Mouse (Mus musculus) limb, embryonic 12.5 days (tissue): ENCODE measurements at regions not wholly inside any gene's neighbourhood (a gene's known extent, or its start where the extent isn't known, plus 50 kb on each side); places are given as distances from the start of the nearest gene placed in this dataset.
"Not testable (repeated sequence)": the region's sequence is repeated elsewhere in the genome, so short reads cannot be mapped to it uniquely, and the experiment has no call there.

Experiments used
- ATAC-seq: fragments of 200-750 bp; cut with Nextera tagmentation; 2 replicates; pipeline ENCODE4 v1.8.0; 2017; ENCODE audit warnings: low read depth, moderate TSS enrichment; ENCODE audit not compliant: insufficient number of reproducible peaks, insufficient read depth, low FRiP score, low TSS enrichment
- H3K27ac ChIP-seq: fragments of 300-500 bp; sonication (generic); 2 replicates; pipeline ENCODE4 v1.5.1; 2016; ENCODE audit warnings: mild to moderate bottlenecking, moderate library complexity
- H3K27me3 ChIP-seq: fragments of 300-500 bp; sonication (generic); 2 replicates; pipeline ENCODE4 v1.6.1; 2016; ENCODE audit warnings: mild to moderate bottlenecking, moderate library complexity
- H3K36me3 ChIP-seq: fragments of 300-500 bp; sonication (generic); 2 replicates; pipeline ENCODE4 v1.6.1; 2016; ENCODE audit warnings: mild to moderate bottlenecking, moderate library complexity
- H3K4me1 ChIP-seq: fragments of 300-500 bp; sonication (generic); replicated peaks from 2 replicates; pipeline ENCODE4 v1.6.1; 2016
- H3K4me2 ChIP-seq: fragments of 300-500 bp; sonication (generic); 2 replicates; pipeline ENCODE4 v1.6.1; 2016; ENCODE audit warnings: mild to moderate bottlenecking, moderate library complexity
- H3K4me3 ChIP-seq: fragments of 300-500 bp; sonication (generic); replicated peaks from 2 replicates; pipeline ENCODE4 v1.5.1; 2016; ENCODE audit warnings: mild to moderate bottlenecking
- H3K9ac ChIP-seq: fragments of 300-500 bp; sonication (generic); replicated peaks from 2 replicates; pipeline ENCODE4 v1.6.1; 2016; ENCODE audit warnings: mild to moderate bottlenecking, moderate library complexity
- H3K9me3 ChIP-seq: fragments of 300-500 bp; sonication (generic); 2 replicates; pipeline ENCODE4 v1.6.1; 2016; ENCODE audit warnings: mild to moderate bottlenecking, moderate library complexity
- WGBS: fragments of 180-500 bp; shearing (Covaris S2); methylation state at CpG from one replicate; pipeline ENCODE4 v1.1.7; 2016; 5-methylcytosine and 5-hydroxymethylcytosine counted together

DNA sequence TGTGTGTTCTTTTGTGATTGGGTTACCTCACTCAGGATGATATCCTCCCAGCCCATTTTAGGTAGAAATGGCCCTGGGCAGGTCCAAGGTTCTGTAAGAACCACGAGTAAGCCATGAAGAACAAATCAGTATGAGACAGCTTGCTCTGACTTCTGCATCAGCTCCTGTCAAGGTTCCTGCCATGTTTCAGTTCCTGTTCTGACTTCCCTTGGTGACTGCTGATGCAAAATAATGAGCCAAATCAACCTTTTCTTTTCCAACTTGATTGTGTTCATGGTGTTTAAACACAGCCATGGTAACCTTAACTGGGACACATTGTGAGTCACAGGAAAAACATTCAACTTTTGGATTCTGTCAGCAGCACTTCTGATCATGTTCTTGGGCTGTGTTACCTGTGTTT is 667.4 kb upstream of the Igfbp7 start:
- Histone ChIP-seq H3K9me3 (no peaks in the 10 kb centered on the region), H3K36me3 (no peaks in the 10 kb centered on the region), H3K9ac (no peak overlapping the region), H3K4me1 (no peaks in the 10 kb centered on the region), H3K27ac (no peak overlapping the region), H3K27me3 (no peaks in the 10 kb centered on the region), H3K4me2 (no peak overlapping the region), H3K4me3 (no peak overlapping the region)
- WGBS, result 52% methylated on average over 1 of the region's 1 CpGs
- no peak for ATAC-seq

DNA sequence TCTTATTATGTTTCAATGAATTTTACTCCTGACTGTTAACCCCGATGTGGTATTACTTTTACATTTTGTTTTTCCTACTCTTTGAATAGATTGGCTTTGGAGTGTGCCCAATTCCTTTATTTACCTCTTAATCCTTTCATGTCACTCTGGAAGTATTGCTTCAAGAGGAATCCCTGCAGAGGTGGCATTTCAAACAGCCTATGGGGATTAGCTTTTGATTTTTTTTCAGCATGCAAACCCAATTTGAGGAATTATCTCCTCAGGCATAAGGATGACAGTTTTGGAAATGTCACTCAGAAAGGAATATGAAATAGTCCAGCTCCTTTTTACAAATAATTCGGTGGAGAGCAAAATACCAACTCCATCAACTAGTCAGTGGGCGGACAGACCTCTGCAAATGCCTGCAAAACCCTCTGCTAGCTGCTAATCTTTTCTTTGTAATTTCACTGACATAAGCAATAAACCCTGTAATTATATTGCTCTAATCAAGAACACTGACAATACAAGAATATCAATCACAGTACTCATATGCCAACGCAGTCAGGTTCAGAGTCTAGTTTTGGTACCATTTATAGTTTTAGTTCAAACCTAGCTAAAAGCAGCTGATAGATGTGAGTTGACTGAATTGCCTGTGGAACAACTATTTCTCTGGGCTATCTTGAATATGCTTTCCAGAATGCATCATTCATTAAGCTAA is 624.9 kb upstream of the Igfbp7 start:
- H3K4me1 ChIP-seq, result no peaks in the 10 kb centered on the region
- no peaks in the 10 kb centered on the region for H3K9me3 ChIP-seq
- no peak overlapping the region for H3K9ac ChIP-seq
- no peak overlapping the region for H3K27ac ChIP-seq
- WGBS, result 82% methylated on average over 4 of the region's 4 CpGs
- H3K36me3 ChIP-seq, result no peaks in the 10 kb centered on the region
- H3K4me3 ChIP-seq, result no peak overlapping the region
- no peak for ATAC-seq
- no peak overlapping the region for H3K4me2 ChIP-seq
- no peaks in the 10 kb centered on the region for H3K27me3 ChIP-seq

DNA sequence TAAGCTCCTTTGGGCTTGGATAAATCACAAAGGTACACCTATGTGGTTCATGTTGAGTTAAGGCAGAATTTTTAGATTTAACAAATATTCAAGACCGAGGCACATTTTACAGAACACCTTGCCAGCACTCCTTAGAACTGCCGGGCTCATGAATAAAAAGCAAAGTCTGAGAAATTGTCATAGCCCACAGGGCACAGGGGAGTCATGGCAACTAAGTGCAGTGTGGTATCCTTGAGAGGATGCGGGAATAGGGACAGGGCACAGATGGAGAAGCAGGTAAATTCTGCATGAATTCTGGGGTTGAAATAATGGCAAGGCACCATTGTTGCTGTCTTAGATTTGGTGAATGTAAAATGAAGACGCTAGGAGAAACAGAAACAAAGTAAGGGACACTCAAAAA is 609.7 kb upstream of the Igfbp7 start:
- 87% methylated on average over 4 of the region's 4 CpGs for WGBS
- Histone ChIP-seq H3K4me1 (no peaks in the 10 kb centered on the region), H3K4me3 (no peak overlapping the region), H3K9ac (no peak overlapping the region), H3K9me3 (no peaks in the 10 kb centered on the region), H3K4me2 (no peak overlapping the region), H3K27ac (no peak overlapping the region), H3K36me3 (no peaks in the 10 kb centered on the region), H3K27me3 (no peaks in the 10 kb centered on the region)
- no peak for ATAC-seq

DNA sequence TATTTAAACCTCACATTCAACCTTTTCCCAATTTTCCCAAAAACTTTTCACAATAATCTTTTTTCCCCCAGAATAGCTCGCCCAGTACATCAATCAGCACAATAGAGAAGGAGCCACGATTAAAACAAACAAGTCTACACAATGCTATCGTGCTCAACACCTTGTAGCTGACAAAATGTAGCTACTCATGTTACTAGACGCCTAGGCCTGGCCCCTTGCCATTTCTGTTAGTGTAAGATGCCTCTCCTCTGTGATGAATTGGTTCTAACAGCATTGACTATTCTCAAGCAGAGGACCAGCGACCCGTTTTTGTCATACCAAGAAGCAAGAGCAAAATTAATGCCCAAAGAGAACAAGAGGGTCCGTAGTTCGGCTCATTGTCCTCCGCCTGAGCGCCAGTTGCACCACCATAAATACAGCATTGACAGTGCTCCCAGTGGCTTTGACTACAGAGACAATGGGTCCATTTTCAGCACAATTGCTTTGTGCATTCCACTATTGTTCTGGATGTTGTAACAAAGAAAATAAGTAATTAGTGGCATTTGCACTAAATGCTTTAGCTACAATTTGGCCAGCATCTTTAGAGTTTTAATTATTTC is 578.7 kb upstream of the Igfbp7 start:
- no peak overlapping the region for H3K4me2 ChIP-seq
- H3K9me3 ChIP-seq, result no peaks in the 10 kb centered on the region
- no peak overlapping the region for H3K9ac ChIP-seq
- no peaks in the 10 kb centered on the region for H3K27me3 ChIP-seq
- H3K4me3 ChIP-seq, result no peak overlapping the region
- H3K27ac ChIP-seq, result no peak overlapping the region
- WGBS, result 83% methylated on average over 10 of the region's 10 CpGs
- H3K36me3 ChIP-seq, result no peaks in the 10 kb centered on the region
- no peak for ATAC-seq
- no peaks in the 10 kb centered on the region for H3K4me1 ChIP-seq

DNA sequence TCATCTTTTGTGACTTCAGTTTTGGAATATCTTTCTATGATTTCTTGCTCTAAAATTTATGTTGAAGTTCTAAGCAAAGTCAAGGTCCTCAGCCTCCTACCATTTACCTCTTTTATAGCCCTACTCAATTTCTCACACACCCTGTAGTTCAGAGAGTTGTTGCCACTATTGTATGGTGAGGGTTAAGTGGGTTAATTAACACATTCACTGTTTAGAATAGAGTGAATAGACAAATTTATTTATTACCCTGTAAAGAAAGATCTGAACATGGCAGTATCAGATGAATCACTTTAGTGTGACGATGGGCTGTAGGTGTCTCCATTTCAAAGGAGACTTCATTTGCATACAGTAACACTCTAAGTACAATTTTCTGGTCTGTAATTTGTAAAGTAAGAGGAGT is 577.4 kb upstream of the Igfbp7 start:
- no peaks in the 10 kb centered on the region for H3K27me3 ChIP-seq
- H3K4me2 ChIP-seq, result no peak overlapping the region
- H3K27ac ChIP-seq, result no peak overlapping the region
- no peaks in the 10 kb centered on the region for H3K36me3 ChIP-seq
- no peak overlapping the region for H3K4me3 ChIP-seq
- H3K9me3 ChIP-seq, result no peaks in the 10 kb centered on the region
- ATAC-seq, result no peak
- H3K4me1 ChIP-seq, result no peaks in the 10 kb centered on the region
- 84% methylated on average over 1 of the region's 1 CpGs for WGBS
- no peak overlapping the region for H3K9ac ChIP-seq

DNA sequence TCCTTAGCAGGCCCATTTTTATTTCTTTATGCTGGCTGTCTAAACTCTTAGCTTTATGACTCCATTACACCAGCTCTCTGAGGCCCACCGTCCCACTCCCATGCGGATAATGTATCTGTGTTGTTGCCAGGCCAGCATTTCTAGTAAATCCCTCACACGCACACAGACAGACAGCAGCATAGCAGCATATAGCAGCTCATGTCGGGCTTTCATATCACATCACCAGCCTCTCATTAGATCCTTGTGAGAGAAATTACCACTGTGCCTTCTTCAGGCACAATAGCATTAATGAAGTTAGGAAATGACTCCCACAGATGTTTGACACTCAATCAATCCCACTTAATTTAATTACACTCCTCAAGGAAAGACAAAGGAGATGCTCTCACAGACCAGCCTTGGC is 532.2 kb upstream of the Igfbp7 start:
- H3K4me1 ChIP-seq, H3K36me3 ChIP-seq, H3K9me3 ChIP-seq, ATAC-seq, H3K9ac ChIP-seq, H3K4me2 ChIP-seq, H3K4me3 ChIP-seq, H3K27me3 ChIP-seq, H3K27ac ChIP-seq: not testable (repeated sequence)
- 70% methylated on average over 4 of the region's 4 CpGs for WGBS

DNA sequence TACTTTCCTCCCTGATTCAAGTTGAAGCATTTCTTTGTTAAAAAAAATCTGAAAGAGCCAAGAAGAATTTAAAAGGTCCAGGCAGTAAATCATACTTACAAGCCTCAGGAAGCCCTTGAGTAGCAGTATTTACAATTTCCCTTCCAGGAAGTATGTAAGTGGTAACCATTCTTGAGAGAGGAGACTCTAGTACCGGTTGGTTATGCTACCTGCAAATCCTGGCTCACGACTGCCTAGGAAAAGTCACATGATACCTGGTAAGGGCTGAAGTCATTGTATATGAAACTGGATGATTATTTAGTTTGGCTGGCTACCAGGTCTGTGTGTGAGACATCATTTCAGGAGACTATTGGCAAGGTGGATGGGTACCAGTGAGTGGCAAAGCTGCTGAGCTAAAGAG is 524.0 kb upstream of the Igfbp7 start:
- ATAC-seq, result no peak
- H3K9me3 ChIP-seq, result no peaks in the 10 kb centered on the region
- WGBS, result 76% methylated on average over 2 of the region's 2 CpGs
- no peaks in the 10 kb centered on the region for H3K27me3 ChIP-seq
- no peak overlapping the region for H3K9ac ChIP-seq
- H3K4me3 ChIP-seq, result no peak overlapping the region
- no peak overlapping the region for H3K27ac ChIP-seq
- no peak overlapping the region for H3K4me2 ChIP-seq
- no peaks in the 10 kb centered on the region for H3K36me3 ChIP-seq
- no peaks in the 10 kb centered on the region for H3K4me1 ChIP-seq

DNA sequence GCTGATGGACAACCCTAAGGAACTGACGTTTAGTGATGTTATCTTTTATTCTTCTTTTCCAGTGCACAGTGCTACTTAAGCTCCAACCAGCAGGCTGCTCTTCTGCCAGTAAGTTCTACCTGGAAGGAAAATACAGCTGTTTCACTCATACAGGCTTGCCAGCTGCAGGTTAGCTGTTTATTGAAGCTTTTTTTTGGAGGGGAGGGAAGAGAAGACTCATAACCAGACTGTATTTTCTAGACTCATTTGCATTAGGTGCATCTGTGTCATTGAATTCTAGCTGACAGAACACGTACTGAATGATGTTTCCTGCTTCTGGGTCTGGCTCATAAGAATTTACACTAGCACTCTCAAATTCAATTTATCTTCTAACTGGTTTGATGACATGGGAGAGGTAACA is 513.3 kb upstream of the Igfbp7 start:
- Histone ChIP-seq H3K27me3 (no peaks in the 10 kb centered on the region), H3K9ac (no peak overlapping the region), H3K36me3 (no peaks in the 10 kb centered on the region), H3K4me3 (no peak overlapping the region), H3K4me1 (no peaks in the 10 kb centered on the region), H3K9me3 (no peaks in the 10 kb centered on the region), H3K4me2 (no peak overlapping the region), H3K27ac (no peak overlapping the region)
- WGBS, result 76% methylated on average over 2 of the region's 2 CpGs
- ATAC-seq, result no peak

DNA sequence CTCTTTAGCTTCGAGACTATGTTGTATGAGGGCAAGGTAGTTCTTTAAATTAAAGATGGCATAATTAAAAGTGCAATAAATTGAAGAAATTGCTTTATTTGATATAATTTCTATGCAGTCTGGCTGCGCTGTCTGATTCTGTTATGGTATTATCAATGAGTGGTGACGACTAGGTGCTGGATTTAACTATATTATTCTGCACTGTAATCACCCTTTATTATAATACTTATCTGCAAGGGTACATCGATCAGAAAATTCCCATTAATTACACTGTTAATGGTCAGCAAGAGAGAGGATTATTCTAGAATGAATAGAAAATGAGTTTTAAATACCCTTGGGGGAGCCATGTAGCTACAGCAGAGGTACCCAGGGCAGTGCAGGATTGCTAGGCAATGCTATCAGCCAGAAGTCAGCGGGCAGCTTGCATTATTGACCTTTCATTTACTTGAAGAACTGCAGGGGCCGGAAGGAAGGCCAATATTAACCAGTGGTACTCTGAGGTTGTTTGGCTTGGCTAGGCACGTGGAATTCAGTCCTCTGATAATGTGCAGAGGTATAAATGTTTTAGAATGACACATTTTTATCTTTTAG is 509.3 kb upstream of the Igfbp7 start:
- Histone ChIP-seq H3K36me3 (no peaks in the 10 kb centered on the region), H3K4me1 (no peaks in the 10 kb centered on the region), H3K9me3 (no peaks in the 10 kb centered on the region), H3K4me3 (no peak overlapping the region), H3K9ac (no peak overlapping the region), H3K27ac (no peak overlapping the region), H3K27me3 (no peaks in the 10 kb centered on the region), H3K4me2 (no peak overlapping the region)
- 72% methylated on average over 7 of the region's 7 CpGs for WGBS
- ATAC-seq, result no peak

DNA sequence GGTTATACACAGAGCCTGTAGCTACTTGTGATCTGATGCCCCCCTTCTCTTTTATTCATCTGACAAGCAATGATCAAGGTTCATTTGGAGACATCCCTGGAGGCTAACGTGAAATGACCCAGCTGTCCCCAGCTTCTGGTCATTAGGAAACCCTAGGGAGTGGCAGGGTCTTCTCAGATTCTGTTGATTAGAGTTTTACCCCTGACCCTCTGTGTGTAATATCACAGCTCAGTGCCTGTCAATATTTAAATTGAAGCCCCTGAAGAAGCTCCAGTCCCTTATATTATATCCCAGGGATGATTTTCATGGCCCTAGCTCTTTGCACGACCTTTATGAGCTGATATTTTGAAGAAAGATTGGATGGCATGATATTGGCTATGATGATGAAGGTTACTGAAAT is 508.5 kb upstream of the Igfbp7 start:
- 65% methylated on average over 2 of the region's 2 CpGs for WGBS
- H3K27ac ChIP-seq, result no peak overlapping the region

DNA sequence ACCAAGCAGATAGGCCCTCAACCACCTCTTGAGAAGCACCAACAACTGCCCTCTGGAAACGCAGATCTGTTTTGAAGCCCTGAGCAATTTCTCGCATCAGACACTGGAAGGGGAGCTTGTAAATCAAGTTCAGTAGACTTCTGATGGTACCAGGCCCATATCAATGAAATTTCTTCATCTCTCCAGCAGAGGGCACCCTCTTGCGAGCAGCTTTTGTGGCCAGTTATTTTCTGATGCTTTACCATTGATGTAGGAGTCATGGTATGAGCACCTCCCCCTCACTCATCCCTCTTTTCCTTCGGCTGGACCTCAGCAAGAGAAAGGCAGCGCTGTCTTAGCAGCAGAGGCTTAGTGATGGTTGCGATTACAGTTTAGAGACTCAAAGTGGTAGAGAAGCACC is 501.4 kb upstream of the Igfbp7 start:
- H3K36me3 ChIP-seq, result no peaks in the 10 kb centered on the region
- H3K9ac ChIP-seq, result no peak overlapping the region
- no peak overlapping the region for H3K4me2 ChIP-seq
- no peaks in the 10 kb centered on the region for H3K27me3 ChIP-seq
- ATAC-seq, result no peak
- H3K9me3 ChIP-seq, result no peaks in the 10 kb centered on the region
- H3K27ac ChIP-seq, result no peak overlapping the region
- H3K4me3 ChIP-seq, result no peak overlapping the region
- no peaks in the 10 kb centered on the region for H3K4me1 ChIP-seq
- 45% methylated on average over 6 of the region's 6 CpGs for WGBS

More for the DNA sequence above, 508.5 kb upstream of the Igfbp7 start:
- Histone ChIP-seq H3K4me1 (no peaks in the 10 kb centered on the region), H3K4me3 (no peak overlapping the region), H3K4me2 (no peak overlapping the region), H3K9ac (no peak overlapping the region), H3K27me3 (no peaks in the 10 kb centered on the region), H3K36me3 (no peaks in the 10 kb centered on the region), H3K9me3 (no peaks in the 10 kb centered on the region)
- no peak for ATAC-seq

DNA sequence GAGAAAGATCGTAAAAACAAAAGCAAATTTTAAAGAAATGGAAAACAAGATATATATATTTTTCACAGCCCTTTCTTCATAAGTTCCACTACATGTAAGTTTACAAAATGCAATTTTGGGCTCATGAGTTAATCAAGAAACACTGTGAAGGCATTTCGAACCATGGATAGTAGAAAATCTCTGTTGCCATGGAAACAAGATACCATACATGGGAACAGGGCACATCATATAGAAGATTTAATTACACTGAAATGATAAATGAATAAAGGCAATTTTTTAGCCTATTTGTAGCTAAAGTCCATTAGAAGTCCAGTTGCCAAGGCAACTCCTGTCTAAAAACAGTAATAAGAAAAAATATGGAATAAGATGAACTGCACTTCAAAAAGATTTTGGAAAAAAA is 484.2 kb upstream of the Igfbp7 start:
- not testable (repeated sequence) for H3K27ac ChIP-seq, H3K36me3 ChIP-seq, H3K4me1 ChIP-seq, H3K9ac ChIP-seq, H3K4me2 ChIP-seq, ATAC-seq, H3K4me3 ChIP-seq, H3K27me3 ChIP-seq, H3K9me3 ChIP-seq
- 78% methylated on average over 2 of the region's 2 CpGs for WGBS
